Mouse (Mus musculus) T-helper 1 cell (primary cell): Measurements from ENCODE around the gene Vwa3a.

Experiments
- in situ Hi-C: fragments of 300-600 bp; cut with MboI, MseI; formaldehyde crosslinking; loops from one replicate; pipeline ENCODE4 v1.15.1; 2025; ENCODE audit warnings: high pct_unique_total_duplicates

The Vwa3a gene

DNA sequence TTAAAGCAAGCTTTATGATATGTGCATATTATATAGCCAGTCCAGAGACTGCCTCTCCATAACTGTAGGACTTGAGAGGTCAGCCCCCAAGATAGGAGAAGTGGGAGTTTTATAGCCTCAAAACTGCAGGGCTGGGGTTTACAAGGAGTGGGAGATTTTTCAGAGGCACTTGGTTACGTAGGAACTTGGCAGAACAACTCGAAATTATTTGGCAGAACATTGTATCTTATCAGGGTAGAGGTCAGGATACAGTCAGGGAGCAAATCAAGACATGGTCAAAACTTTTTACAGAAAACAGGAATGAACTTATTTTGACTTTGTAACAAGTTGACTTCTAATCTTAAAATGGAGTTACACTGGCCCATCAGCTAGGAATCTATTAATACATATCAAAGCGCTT lies 6.9 kb downstream of the Vwa3a start:
- in situ Hi-C loops, result no loop called here

DNA sequence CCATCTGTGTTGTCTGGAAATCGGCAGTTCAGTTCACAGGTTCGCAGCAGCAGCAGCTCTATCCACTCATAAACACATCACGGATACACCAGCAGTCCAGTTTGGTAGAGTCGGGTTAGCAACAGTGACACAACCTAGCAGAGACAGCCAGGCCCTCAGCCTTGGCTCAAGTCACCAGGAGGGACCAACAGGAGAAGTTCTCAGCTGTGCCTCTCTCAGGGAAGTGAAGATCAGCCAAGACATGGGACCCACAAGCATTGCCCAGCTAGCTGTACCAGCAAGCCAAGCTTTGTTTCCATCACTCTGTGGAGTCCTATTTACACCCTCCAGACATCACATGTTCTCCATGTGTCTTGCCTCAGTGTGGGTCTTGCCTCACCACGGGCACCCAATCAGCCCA lies 7.7 kb downstream of the Vwa3a start:
- in situ Hi-C loops, result no loop called here

DNA sequence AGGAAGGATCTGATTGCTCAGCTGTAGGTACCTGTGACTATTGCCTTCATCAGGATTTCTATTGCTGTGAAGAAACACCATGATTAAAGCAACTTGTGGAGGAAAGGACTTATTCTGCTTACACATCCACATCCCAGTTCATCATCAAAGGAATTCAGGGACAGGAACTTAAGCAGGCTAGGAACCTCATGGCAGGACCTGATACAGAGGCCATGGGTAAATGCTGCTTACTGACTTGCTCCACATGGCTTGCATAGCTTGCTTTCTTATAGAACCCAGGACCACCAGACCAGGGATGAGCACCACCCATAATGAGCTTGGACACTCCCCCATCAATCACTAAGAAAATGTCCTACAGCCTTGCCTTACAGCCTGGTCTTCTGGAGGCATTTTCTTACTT lies 9.4 kb downstream of the Vwa3a start:
- in situ Hi-C loops, result no loop called here

DNA sequence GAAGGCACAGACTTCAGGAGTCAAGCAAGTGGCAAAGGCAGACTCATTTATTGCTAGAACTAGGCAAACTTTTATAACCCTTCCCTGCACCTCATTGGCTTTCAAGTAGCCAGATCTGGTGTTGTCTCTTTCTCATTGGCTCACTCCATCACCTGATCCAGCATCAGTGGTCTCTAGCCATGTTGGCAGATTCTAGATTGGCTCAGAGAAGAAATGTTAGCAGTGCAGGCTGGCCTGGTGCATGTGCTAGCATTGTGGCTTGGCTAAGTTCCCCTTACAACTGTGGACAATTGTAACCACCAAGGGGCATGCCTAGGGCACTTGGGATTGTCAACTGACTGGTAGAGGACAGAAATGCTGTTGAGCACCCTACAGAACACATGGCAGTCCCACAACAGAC lies 12.2 kb downstream of the Vwa3a start:
- in situ Hi-C loops, result loop anchor here (25.0 kb wide), 1 partner anchor 639 kb away; the partner anchor contains the start of gene Tmem159

DNA sequence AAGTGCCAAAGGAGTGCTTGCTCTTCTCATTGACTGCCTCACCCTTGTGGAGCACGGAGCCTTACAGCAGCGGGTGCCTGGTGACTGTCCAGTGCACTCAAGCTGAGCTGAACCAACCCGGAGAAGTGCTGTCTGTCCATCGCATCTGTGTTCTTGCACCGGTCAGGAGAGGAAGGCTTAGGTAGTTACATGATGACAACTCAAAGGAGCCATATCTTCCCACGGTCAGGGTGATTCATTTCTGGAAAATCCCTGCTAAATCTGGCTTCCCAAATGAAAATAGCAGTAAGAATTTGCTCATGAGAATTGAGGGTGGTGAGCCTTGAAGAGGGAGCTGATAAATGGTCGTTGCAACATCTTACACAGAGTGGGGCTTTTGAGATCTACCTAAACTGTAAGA lies 12.8 kb downstream of the Vwa3a start:
- in situ Hi-C loops, result loop anchor here (25.0 kb wide), 1 partner anchor 640 kb away; the partner anchor contains the start of gene Tmem159

DNA sequence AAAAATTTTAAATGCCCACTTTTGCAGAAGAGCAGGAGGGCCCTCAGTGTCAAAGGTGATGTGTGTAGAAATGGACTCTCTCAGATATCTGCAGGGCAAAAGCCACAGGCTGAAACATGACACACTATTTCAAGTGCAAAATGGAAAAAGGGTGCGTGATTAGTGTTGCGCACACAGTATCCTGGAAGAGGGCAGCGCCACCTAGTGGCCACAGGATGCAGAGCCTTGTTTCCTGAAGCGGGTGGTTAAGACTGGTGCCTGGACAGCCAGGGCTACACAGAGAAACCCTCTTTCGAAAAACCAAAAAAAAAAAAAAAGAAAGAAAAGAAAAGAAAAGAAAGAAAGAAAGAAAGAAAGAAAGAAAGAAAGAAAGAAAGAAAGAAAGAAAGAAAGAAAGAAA lies 15.6 kb downstream of the Vwa3a start:
- in situ Hi-C loops, result loop anchor here (25.0 kb wide), 1 partner anchor 642 kb away; the partner anchor contains the start of gene Tmem159

DNA sequence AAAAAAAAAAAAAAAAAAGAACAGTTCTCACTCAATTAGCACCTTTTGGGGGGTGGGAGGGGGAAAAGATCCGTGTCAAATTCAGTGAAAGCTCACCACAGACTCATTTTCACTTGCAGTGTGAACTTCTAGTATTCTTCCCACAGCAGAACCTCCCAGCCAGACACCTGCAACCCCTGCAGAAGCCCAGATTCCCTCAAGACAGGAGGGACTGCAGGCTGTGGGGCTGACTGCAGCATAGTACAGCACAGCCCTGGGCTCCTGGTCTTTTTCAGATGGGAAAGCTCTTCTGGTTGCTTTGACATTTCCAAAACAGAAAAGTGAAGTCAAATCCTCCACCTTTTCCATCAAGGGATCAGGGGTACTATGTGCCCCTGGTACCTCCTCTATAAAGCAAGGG lies 28.3 kb downstream of the Vwa3a start:
- in situ Hi-C loops, result loop anchor here (5.0 to 25.0 kb wide), 3 partner anchors 55 to 1233 kb away; partner anchors contain the start of gene Tmem159

DNA sequence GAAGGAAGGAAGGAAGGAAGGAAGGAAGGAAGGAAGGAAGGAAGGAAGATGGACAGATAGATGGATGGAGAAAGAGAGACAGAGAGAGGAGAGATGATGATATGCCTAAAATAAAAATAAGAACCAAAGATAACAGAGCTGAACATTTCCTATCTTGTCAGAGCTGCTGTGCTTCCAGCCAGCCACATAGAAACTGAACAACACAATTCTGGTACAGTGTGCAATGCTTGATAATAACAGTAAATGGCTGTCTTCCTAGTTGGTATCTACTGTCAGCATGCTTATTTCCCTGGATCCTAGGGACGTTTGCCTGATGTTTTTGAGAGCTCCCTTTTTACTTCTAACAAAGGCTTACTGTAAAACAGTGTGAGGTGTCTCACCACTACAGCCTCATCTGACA lies 32.3 kb downstream of the Vwa3a start:
- in situ Hi-C loops, result loop anchor here (10.0 to 25.0 kb wide), 2 partner anchors 659 to 813 kb away; partner anchors contain the start of gene Tmem159

DNA sequence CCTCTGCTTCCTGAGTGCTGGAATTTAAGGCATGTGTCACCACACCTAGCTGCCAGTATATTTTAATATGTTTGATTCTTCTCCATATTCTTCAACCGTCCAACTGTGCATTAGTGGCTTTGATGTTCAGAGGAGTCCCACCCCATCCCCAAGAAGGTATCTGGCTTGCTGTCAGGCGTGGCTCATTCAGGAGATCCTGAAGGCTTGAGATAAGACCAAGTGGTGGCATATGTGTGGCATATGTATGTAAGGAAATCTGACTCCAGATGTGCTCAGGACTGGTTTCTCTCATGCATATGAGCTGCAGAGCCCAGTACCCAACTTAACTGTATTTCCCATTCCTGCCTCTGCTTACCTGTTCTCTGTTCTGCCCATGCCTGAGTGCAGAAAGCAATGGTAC lies 38.9 kb downstream of the Vwa3a start:
- in situ Hi-C loops, result loop anchor here (10.0 kb wide), 1 partner anchor 807 kb away; no protein-coding TSS in a partner anchor

DNA sequence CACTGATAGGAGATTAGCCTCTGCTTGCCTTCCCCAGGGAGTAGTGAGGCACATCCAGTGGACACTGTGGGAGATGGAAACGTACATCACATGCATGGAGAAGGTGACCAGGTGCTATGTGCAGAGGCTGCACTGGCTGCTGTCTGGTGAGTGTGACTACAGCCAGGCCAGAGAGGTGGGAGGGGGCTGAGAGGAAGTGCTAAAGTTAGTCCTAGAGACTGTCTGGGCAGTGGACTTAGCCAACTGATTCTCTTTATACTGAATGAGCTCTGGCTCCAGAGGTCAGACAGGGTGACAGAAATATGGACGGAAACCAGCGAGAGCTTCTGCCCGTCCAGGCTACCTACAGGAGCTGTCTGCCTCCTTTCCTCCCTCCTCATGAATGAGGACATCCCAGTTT lies 56.4 kb downstream of the Vwa3a start:
- in situ Hi-C loops, result no loop called here

DNA sequence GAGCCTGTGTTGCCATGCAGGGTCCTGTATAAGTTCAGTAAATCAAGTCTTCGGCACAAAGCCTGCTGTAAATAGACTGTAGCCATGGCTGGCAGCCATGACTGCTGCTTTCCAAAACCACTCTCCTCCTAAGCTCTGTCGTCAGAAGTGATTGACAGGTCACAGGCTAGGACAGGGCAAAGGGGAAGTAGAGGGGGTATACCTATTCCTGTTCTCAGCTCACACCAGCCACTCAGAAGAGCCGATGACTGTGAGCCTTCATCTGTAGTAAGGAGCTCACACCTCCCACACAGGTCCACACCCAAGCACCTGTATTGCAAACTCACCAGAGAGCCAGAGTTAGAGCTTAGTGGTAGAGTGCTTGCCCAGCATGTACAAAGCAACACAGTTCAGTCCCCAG lies 57.3 kb downstream of the Vwa3a start:
- in situ Hi-C loops, result no loop called here

DNA sequence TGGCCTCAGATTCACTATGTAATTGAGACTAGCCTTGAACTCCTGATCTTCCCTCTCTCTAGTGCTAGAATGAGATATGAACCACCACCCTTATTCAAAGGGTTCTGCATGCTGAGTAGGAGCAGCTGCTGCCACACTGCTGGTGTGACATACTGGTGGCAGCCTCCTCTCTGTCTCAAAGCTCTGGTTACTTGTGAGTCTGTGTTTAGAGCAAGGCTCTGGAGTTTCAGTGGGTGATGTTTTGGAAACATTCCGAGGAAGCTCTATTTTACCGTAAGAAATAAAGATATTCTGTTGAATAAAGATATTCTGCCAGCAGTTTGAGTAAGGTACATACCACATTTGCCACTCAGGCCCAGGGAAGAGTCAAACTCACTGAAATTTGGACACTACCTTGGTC lies 64.2 kb downstream of the Vwa3a start:
- in situ Hi-C loops, result no loop called here

DNA sequence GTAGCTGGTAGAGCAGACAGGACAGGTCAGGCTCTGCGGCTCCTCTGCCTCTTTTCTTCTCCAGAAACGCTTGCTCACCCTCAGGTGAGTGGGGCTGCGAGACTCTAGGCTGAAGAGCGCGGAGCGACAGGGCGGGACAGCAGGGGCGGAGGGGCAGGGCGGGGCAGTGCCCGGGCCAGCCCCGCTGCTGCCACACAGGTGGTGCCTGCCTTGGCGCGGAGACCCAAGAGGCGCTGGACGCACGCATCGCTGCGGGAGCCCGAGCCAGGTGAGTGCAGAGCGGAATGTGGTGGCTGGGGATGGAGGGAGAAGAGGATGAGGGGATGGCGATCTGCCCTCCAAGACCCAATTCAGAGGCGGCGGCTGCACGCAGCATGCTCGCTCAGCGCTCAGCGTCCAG lies 70.6 kb downstream of the Vwa3a start:
- in situ Hi-C loops, result no loop called here

DNA sequence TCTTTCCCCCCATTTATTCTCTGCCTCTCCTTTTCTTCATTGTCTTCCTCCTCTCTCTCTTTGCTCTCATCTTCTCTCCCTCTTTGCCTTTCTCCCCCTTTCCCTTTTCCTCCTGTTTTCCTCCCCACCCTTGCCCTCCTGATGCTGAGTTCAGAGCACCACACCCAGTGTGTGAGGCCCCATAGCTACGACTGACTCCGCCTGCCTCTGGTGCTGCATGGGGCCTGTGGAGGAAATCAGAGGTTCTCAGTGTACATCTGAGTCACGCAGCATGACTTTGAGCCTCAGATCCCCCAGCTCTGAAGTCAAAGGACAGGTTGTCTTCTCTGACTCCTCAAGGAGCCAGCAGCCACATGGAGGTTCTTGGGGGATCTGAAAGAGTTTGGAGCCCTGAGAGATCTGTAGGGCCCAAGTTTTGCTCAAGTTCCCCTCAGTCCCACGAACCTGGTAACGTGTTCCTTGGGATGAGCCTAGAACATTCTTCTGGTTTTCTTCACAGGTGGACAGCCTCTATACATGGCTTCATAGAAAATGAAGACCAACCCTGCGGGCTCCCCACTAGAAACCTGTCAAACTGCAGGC lies 72.8 kb downstream of the Vwa3a start, which contains the start of gene Gm5737:
Gm5737 (plus strand) TSS at position 532 of the 582 bp plus-strand sequence.
- in situ Hi-C loops, result no loop called here

DNA sequence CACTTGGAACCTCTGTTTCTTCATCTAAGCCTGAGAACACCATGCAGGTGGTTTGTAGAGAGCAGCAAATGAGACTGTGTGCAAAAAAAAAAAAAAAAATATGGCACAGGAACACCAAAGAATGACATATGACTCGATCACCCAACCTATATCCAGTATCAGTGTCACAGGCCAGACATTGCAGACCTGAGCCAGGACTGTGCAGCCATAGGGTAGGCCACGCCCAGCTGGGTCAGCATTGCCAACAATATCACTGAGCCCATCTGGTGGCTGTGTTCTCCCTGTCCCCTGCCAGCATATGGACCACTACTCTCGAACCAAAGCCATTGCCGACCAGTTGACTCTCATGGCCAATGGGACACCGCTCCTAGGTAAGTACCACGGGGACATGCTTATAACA lies 78.4 kb downstream of the Vwa3a start:
- in situ Hi-C loops, result no loop called here

DNA sequence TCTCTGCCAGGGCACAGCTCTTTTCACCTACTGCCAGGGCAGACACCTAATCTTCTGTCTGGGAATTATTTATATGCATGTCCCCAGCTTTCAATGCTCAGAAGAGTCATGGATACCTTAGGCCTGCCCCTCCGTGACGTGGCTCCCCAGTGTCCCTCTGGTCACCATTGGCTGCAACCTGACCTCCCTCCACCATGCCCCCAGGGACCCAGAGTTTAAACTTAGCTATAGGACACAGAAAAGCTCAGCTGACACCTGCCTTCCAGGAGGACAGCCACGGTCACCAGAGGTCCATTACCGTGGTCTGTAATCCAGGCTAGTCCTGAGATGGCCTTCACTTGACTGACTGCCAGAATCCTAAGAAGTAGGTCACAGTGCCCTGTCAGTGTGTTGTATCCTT lies 80.3 kb downstream of the Vwa3a start:
- in situ Hi-C loops, result no loop called here

DNA sequence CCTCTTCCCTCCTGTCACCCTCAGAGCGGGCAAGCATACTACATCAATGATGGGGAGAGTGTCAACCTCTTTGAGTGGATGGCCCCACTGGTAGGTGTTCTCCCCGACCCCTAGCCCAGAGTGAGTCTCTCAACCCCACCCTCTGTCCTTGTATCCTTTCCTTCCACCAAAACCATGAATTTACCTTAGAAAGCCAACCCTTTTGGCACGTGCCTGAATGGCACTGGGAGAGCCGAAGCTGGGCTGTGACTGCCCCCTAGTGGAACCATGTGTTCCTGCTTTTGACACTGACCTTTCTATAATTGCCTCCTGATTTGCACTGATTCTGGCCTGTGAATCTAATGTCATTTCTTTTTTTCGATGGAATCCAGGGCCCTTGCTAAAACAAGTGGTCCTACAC lies 84.1 kb downstream of the Vwa3a start:
- in situ Hi-C loops, result loop anchor here (5.0 kb wide), 2 partner anchors 56 to 151 kb away; partner anchors contain the start of gene Pdzd9

DNA sequence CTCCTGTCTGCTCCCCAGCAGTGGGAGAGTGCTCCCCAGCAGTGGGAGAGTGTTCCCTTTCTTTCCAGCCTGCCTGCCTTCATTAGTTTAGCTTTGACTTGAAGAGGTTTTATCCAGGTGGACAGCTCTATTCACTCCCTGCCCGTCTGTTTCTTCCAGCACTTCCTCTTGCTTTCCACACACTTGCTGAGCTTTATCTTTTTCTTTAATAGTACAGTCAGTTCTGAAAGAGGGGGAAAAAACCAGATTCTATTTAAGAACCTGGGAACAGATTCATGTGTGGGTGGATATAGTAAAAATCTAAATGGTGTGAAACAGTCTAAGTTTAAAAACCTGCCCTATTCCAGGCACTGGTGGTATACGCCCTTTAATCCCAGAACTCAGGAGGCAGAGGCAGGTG lies 86.0 kb downstream of the Vwa3a start:
- in situ Hi-C loops, result loop anchor here (5.0 kb wide), 1 partner anchor 193 kb away; no protein-coding TSS in a partner anchor

DNA sequence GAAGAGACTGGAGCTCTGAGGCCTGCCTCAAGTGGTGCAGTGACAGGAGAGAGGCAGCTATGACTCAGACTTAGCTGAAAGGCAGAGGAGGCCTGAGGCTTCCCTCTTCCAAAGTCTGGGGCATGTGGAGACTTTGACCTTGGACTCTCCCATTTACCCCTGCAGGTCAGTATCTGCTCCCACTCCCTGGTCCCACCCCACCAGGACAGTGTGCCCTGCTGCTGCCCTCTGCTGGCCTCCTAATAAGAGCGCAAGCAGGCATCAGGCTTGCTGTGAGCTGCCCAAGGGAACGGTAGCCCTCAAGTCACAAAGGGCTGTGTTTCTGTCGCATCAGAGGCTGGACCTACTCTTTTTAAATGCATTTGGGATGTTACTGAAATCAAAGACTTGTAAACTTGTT lies 87.3 kb downstream of the Vwa3a start:
- in situ Hi-C loops, result loop anchor here (5.0 kb wide), 1 partner anchor 194 kb away; no protein-coding TSS in a partner anchor

DNA sequence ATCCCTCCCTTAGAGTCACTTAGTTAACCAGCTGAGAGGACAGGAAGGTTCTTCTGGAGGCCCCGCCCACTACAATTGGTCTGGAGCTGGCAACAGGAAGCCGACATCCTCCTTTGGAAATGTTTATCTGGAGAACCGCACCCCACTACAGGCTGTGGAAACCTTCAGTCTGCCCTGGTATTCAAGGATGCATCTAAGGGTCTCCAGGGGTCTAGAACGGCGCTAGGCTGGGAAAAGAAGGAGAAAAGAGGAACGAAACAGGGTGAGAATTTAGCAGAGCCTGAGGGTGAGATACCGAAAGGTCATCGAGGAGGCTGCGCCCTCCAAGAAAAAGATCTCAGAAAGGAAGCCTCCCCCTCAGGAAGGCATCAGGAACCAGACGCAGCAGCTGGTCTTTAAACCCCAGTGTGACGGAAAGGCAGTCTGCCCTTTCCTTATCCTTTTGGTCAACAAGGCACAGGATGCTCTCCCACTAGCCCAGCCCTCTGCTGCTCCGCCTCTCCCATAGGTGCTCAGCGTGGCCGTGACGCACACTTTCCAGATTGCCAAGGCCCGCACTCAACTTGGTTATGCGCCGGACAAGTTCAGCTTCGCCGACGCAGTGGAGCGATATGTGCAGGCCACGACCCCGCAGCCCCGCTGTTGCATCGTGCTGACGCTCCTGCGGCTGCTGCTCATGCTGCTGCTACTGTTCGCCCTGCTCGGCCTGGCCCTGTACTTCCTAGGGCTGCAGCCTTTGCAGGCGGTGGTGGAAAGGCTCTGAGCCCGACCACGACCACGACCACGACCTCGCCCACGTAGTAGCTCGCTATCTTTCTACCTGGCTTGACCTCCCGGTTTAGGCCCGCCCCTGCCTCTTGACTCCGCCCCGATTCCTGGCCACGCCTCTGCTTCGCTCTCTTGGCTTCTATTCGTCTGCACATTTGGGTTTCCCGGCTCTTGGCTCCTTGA lies 91.6 kb downstream of the Vwa3a start:
- in situ Hi-C loops, result no loop called here

DNA sequence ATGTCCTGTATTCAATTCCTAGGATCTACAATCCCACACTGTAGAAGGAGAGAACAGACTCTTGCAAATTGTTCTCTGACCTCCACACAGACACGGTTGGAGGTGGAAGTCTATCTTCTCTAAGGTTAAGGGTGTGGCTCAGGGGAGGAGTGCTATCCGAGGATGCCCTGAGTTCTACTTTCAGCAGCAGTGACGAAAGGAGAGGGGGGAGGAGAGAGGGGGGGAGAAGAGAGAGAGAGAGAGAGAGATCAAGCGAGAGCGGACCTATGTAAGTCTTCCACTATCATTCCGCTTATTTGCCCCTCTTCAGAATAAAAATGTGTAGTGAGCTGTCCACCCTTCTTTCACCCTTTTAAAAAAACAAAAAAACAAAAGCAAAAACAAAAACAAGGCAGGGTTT lies 95.3 kb downstream of the Vwa3a start:
- in situ Hi-C loops, result no loop called here

DNA sequence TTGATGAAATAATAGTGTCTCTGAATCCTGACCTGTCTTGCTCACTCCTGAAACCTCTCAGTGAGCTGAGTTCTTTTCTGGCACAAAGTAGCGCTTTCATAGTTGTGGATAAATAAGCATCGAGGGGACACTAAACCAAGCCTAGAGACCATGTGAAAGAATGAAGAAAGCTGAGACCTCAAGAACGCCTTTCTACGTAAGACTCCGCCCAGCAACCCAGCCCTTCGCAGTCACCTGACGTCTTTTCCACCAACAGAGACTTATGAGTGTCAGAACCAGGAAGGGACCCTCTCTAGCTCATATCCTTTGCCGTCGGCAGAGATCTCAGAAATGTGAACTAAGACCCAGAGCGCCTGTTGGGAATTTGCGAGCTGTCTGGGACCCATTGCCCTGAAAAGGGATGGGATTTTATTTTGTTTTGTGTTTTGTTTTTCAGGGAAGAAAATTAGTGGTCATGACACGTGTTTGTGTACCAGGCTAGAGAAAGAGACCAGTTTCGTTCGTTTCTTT lies 95.8 kb downstream of the Vwa3a start:
- in situ Hi-C loops, result loop anchor here (5.0 kb wide), 2 partner anchors 77 to 197 kb away; partner anchors contain the start of gene Mettl9
